Mouse (Mus musculus) E14TG2a.4 (cell line): ENCODE measurements at regions not wholly inside any gene's neighbourhood (a gene's known extent, or its start where the extent isn't known, plus 50 kb on each side); places are given as distances from the start of the nearest gene placed in this dataset.

Experiments used
- CTCF ChIP-seq: conservative IDR thresholded peaks from 2 replicates; pipeline ENCODE4 v1.5.1; 2014; ENCODE audit warnings: low read length
- NANOG ChIP-seq: IDR thresholded peaks from 2 replicates; pipeline ENCODE4 v1.6.1; 2014; ENCODE audit warnings: borderline replicate concordance, low read length, mixed read lengths
- POU5F1 ChIP-seq: IDR thresholded peaks from 2 replicates; pipeline ENCODE4 v1.6.1; 2014; ENCODE audit warnings: low read length, borderline replicate concordance

DNA sequence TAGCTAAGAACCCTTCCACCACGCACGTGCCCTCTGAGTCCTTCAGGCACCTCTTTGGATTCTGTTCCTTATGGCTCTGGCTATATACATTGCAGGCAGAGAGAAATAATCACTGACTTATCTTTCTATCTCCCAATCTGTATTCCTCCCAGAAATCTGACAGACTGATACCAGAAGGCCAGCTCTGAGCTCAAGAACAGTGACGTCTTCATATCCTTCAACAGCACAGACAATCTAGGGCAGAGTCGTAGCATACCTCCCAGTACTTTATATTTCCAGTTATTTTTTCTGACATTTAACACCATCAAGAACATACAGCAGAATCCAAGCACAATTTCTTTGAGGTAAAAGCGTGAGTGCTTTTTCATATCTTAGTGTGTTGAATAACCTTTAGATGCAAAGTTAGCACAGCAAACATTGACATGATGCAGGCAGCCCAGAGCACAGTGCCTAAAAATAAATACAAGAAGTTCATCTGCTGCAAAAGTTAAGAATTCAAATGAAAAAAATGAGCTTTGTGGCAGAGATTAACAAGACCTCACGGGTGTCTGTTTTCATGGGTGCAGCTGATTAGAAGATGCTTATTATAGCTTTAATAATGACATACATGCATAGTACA is 358.1 kb upstream of the Satb1 start:
- TF ChIP-seq CTCF = no peak
- no peak for TF ChIP-seq NANOG
- no peak for TF ChIP-seq POU5F1
